Mouse (Mus musculus) spleen, adult 12 weeks (tissue): ENCODE results near the gene Tnr.

Source experiments
- DNase-seq: peaks from one replicate; pipeline ENCODE4 v3.0.0; 2022; ENCODE audit warnings: low spot score

The Tnr gene

GRCm38 (mm10) chr1:159523578-159523977 lies at the start of gene Tnr:
TSS of gene Tnr (plus strand) at chr1:159523769.
- DNase-seq = no peak

- no peak for DNase-seq
These were observed 33.6 kb upstream of the Tnr start for GRCm38 (mm10) chr1:159489853-159490435.

DNA sequence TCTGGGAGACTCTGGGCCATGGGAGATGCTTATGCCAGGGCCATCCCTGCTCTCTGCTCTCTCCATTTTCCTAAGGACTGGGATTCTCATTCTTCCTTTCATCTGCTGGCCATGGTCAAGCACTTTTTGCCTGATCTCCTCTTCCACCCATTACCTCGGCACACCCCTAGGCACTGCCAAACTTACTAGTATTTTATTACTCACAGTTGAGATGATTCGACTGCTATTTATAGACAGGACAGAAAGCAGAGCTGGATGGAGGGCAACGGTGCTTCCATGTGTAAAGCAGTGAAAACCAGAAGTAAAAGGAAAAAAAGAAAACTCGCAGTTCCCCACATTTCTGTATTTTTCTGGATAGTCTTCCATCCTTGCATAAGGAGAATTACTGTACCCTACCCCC lies 31.0 kb upstream of the Tnr start:
- no peak for DNase-seq

DNA sequence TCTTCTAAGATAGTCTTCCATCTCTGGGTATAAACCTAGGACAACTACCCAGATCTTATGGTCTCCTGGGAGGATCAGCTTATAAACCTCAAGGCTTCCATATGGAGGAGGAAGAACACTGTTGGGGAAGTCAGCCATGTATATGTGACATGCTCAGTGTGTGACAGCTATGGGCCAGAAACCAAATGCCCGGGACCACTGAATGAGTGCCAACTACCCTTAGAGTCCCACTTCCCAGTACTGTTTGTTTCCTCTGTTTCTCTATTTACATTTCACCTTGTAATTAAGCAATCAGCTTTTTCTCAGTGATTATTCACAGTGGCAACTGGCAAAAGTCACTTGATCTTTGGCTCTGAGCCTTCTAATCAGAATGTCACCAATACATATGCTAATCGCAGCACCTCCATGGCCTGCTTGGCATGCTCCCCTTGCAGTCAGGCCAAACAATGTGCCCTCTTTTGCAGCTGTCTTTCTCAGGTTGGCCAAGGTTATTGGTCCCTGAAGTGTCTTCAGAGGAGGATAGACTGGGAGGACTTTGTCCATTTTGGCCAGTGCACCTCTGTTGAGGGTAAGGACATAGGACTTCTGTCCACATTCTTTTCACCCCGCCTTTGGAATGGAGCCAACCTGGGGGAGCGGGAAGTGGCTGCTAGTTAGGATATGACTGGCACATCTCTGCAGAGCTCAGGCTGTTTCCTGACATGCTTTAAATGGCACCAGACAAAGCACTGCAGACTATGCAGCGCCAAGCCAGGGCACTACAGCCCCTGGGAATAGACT lies 29.7 kb upstream of the Tnr start:
- DNase-seq = no peak

DNA sequence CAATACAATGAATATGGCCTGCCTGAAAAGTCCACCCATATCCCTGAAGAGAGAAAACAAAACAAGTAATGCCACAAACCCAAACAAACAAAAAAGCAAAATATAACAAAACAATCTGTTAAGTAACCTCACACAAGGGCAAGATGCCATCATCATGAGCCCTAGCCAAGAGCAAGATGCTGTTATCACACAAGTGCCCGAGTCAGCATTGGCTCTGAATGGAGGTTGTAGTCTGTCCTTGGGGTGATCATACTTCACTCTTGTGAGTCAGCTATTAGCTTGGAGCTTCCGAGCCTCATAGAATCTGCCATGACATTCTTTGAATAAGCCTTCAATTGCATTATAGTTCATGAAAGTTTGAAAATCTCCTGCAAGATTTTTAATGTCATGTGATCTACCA lies 25.3 kb upstream of the Tnr start:
- DNase-seq = no peak

- DNase-seq = no peak
These were observed 23.6 kb upstream of the Tnr start for GRCm38 (mm10) chr1:159499806-159500460.

DNA sequence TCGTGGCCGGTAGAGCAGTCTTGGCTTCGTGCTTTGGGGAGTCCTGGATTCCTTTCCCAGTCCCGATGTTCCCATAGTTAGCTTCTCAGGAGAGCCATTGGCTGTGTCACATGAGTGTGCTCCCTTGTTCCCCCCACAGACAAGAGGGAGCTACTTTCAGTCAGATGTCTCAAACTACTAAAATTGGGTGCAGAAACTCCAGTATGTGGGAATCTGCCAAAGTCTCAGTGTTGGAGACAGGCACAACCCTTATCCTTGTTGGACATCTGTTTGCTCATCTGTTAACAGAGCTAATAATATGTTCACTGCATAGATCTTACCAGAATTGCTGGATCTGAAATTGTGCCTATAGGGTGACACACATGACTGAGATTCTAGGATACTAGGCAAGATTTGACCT lies 21.7 kb upstream of the Tnr start:
- DNase-seq = no peak

GRCm38 (mm10) chr1:159510667-159511066 lies 12.9 kb upstream of the Tnr start:
- no peak for DNase-seq

- DNase-seq = no peak
These were observed 5.9 kb upstream of the Tnr start for GRCm38 (mm10) chr1:159517647-159518046.

DNA sequence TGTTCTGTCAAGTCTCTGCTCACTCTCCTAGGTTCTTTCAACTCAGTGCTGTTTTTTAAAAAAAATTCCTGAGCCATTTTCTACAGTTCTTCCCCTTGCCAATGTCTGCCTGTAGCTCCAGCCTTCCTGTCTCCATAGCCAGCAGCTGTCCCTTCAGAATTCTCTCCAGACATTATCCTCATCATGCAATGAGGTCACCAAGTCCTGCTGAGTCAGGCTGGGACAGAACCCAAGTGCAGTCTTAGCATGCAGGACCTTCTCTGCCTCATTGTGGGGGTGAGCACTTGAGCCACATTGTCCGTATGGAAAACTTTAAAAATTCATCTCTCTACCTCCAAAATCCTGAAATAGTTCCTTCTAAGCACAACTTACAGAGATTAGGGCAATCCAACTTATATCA lies 4.4 kb upstream of the Tnr start:
- DNase-seq = no peak

DNA sequence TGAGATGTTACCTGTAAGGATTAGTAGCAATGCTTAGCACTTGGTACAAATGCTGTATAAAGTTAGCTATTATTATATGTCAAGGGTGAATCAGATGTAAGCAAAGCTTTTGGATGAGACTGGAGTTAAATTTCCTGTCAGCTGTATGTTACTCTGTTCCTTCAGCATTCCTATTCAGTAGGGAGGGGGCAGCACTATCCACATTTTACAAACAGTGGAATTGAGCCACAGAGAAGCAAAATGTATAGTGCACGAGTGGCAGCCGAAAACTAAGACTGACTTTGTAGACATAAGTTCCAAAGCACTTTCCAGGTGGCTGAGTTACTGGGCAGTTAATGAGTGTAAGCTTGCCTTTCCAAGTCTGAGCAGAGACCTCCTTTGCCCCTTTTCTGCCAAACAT lies 500 bp upstream of the Tnr start:
- no peak for DNase-seq

- DNase-seq = no peak
These were observed 531 bp downstream of the Tnr start for GRCm38 (mm10) chr1:159524051-159524549.

- no peak for DNase-seq
These were observed 9.4 kb downstream of the Tnr start for GRCm38 (mm10) chr1:159532841-159533569.

- no peak for DNase-seq
These were observed 12.0 kb downstream of the Tnr start for GRCm38 (mm10) chr1:159535582-159535981.

- no peak for DNase-seq
These were observed 14.0 kb downstream of the Tnr start for GRCm38 (mm10) chr1:159537541-159537940.

DNA sequence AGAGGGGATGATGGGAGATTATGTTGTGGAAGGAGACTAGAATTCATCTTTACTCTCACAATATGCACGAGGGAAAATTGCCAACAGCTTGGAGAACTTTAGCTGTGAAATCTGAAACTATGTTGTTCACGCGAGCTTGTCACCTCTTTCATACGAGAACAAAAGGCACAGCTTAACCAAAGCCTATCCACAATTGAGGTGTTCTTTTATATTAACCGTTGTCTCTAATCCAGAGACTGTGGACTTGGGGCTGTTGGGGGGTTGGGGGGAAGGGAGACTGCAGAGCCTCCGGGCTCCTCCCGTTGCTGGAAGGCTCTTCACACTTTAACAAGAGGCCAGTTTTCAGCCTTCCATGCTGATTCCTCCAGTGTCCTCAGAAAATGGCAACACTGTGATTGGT lies 14.5 kb downstream of the Tnr start:
- DNase-seq = no peak

DNA sequence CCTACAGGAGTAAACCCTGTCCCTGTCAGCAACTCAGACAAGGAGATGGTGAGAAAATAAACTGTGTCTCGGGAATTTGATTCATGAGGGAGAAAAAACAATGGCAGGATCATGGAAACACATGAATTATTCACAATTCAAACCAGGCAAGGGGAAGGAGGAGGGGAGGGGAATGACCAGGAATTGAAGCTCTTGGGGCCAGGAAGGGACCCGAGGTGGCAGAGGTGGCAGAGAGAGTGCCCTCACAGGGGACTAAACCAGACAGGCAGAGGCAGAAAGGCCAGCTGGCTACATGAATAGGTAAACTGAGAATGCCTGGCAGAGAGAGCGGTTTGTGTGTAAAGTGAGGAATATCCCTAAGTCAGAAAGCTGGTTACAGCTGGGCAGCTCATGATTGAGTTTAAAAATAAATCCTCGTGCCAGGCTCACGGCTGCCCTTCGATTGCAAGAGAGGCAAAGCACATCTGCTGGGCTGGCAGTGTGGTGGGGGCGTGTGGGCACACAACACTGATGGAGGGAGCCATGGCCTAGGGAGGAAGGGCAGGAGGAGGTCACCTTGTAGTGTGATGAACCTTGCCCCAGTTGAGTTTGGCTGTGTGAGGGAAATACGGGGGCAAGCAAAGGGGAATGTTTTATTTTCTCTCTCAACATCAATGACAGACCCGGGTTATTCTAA lies 22.0 kb downstream of the Tnr start:
- no peak for DNase-seq

- no peak for DNase-seq
These were observed 27.5 kb downstream of the Tnr start for GRCm38 (mm10) chr1:159551036-159551435.

DNA sequence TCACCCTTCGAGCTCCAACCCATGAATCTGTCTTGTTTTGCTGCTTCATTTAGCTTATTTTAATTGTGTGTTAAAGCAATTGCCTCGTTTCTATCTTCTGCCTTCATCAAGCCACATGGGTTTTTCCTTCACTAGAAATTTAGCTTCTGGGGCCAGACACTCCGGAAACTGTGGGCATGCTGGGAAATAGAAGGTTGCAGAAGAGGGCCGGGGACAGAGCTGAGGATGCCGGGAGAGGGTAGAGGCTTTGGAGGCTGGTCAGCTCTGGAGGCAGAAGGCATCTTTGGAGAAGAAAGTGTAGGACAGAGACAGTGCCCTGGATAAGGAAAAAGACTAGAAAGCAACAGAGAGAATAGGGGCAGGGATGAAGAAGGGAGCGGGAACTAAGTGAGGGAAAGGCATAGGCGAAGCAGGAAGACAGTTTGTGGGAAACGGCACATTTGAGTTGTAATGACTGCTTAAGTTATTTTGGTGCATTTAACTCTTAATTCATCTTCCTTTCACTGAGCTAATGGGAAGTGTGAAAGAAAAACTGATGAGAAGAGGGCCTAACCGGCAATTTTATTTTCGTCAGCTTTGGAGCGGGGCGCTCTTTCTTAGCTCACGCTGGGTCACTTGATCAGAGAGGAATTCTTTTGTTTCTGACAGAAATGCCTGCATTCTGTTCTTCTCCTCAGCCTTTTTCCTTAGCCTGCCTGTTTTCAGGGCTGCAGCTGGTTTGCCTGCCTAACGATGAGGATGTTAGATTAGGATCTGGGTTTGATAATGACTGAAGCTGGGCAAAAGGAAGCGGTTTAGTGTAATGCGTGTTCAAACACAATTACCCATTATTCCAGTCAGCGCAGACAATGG lies 28.2 kb downstream of the Tnr start:
- no peak for DNase-seq

GRCm38 (mm10) chr1:159561616-159562015 lies 38.0 kb downstream of the Tnr start:
- no peak for DNase-seq

- no peak for DNase-seq
These were observed 41.6 kb downstream of the Tnr start for GRCm38 (mm10) chr1:159565129-159565528.
